Mouse (Mus musculus): ENCODE measurements around the gene Nip7. TPM values are rescaled to one million over a fixed set of nuclear protein-coding genes. Genes with fewer than 3 reads are reported as not detected.

Nip7 gene
- total RNA-seq (2023): 10 to 100 TPM; 22.5 to 23.4 TPM

DNA sequence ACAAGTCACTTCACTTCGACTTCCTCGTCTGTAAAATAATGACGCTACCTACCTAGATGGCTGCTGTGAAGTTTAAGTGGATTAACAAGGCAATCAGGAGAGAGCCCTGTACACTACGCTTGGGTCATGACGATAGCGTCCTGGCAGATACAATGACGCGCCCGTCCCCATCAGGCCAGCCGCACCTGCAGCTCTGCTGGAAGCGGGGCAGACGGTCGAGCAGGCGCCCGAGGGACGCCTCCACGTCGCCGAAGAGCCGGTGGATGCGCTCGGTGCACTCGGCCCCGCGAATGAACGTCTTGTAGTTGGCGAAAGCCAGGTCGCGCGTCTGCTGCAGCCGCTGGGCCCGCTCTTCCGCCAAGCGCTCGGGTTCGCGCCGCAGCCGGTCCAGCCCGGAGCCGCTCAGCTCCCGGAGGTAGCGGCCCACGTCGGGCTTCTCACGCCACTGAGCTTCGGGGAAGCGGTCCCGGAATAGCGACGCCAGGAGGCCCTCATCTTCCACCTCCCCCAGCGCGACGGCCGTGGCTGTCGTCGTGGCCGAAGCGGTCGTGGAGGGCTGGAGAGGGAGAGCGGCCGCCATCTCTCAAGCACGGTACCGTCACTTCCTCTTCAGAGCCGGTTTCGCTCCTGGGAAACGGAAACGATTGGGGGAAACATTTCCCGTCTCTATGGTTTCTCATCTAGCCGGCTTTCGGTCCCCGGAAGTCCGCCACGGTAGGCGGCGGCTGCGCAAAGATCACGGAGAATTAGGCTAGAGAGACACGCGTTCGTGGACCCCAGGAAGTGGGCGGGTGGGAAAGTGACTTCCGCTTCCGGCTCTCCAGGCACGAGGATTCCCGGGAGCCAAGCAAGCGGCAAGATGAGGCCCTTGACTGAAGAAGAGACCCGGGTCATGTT, at the start of gene Nip7, which contains the start of gene Cog8:
Nip7 (plus strand) TSS at position 802 of the 897 bp plus-strand sequence.
Cog8 (minus strand) TSS at position 614 of the 897 bp plus-strand sequence.

DNA sequence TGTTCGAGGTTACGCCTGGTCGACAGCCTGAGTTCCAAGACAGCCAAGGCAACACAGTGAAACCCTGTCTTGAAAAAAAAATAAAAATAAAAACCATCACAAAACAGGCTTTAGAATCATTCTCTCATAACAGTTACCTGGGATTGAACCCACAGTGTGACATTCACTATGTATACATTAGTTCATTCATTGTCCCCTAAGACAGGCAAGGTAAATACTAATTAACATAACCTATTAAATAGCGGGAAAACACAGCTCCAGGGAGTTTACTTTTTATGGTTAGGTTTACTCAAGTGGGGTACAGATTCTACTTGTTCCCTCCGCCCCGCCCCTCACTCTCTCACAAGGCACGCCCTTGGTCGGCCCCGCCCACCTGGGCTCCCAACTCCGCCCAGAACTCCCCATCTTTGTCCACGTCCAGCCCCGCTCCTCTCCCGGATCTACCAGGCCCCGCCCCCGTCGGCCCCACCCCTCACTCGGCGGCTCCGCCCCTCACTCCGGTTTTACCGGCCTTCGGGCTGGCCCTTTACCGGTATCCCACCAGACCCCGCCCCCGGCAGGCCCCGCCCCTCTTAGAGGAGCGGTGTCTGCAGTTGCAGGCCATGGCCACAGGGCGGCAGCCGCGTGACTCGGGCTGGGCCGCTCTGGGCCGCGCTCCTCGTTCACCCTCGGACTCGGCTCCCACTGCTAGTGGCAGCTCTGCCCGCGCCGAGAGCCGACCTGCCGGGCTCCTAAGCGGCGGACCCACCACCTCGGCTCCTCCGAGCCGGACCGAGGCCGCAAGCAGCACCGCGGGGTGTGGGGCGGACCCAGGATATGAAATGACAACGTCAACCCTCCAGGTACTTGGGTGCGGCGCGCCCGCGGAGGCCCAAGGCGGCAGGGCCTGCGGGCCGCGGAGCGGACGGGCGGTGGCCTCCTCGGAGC, 25.8 kb upstream of the Nip7 start, which contains the start of gene Vps4a:
Vps4a (plus strand) TSS at position 573 of the 927 bp plus-strand sequence.

DNA sequence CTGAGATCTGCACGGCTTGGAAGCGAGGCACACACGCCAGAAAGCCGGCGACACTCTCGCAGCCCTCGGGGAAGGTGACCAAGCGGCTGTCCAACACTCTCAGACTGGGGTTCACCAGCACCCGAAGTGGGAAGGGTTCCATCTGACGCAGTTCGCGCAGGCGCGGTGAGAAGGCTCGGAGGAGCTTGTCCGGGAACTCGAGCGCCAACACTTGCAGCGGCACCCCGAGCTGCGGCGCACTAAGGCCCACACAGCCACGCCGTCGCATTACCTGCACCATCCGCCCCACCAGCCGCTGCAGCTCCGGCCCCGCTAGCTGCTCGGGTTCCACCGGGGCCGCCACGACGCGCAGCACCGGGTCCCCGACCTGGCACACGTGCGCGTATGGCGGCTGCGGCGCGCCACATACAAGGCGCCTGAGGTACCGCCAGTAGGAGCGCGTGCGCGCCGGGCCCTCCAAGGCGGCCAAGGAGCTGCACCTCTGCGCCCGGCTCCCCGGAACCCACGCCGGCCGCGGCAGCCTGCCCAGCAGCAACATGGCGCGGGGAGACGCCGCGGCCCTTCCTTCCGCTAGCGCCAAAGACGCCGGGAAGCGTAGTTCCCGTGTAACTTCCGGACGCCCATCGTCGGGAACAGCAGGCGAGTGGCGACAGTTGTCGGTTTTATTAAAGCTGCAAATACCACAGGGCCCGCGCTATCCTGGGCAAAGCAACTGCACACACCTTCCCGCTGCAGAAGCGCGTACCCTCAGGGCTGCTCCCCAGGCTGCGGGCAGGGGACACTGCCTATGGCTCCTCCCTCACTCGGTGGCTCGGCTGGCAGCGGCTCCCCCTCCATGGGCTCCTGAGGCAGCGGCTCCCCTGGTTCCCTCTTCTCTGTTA, 8.4 kb upstream of the Nip7 start, which contains the start of gene Pdf:
Pdf (minus strand) TSS at position 554 of the 881 bp plus-strand sequence.

DNA sequence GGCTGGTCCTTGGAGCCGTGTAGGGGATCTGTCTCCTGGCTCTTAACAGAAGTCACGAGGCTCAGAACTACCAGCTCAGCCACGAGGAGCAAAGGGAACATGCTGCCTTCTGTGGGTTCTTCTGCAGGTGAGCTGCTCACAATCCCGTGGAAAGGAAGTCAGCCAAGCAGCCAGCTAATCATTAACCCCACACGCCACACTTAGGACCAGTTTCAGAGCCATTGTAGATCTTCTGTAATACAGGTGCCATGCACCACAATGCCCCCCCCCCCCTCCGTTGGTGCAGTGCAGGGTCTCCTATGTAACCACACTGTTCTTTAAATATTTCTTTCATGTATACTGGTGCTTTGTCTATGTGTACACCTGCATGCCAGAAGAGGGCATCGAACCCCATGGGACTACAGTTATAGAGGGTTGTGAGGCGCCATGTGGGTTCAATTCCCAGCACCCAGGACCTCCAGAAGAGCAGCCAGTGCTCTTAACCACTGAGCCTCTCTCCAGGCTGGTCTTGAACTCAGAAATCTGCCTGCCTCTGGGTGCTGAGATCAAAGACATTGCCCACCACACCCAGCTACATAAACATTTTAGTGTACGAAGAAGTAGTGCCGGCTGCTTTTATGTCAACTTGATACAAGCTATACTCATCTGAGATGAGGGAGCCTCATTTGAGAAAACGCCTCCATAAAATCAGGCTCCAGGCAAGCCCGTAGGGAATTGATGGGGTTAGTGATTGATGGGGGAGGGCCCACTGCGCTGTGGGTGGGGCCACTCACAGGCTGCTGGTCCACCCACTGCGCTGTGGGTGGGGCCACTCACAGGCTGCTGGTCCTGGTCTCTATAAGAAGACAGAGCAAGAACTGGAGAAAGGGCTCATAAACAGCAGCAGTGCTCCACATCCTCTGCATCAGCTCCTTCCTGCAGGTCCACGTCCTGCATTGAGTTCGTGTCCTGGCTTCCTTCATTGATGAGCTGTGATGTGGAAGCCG, 9.1 kb downstream of the Nip7 start, which contains the start of gene Tmed6:
Tmed6 (minus strand) TSS at position 134 of the 986 bp plus-strand sequence.

DNA sequence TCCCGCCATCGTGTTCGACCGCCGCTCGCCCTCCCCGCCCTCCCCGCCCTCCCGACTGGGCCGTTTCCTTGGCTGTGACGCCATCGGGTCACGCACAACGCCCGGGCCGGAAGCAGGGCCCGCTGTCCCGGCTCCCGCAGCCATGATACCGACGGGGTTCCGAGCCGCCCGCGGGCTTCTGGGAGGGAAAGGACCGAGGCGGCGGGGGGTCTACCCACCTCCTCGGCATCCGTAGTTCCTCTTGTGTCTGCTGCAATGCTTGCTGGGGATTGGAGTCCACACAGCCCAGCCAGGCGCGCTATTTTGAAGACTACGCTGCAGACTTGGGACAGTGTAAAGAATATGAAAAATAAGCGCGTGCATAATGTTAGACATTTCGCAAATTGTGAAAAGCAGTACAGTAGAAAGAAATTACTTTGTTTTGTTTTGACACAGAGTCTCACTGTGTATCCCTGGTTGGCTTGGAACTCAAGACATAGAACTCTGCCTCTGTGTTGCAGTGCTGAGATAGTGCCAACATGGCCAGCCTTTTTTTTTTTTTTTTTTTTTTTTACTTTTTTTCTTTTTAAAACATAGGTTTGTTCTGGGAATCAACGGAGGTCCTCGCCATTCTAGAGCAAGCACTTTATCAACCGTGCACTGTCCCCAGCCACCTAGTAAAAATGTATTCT, 39.8 kb downstream of the Nip7 start, which contains the start of gene Terf2:
Terf2 (minus strand) TSS at position 182 of the 671 bp plus-strand sequence.

Other genes starting within 250 kb of the Nip7 start
- gene Has3, start 186.6 kb upstream of the Nip7 start, total RNA-seq (2023): under 1 TPM in 1 of 2 experiments, not detected in 1; 0.16 TPM
- gene Utp4, start 163.2 kb upstream of the Nip7 start, total RNA-seq (2023): 10 to 100 TPM; 10.3 to 12.6 TPM
- 10 to 100 TPM; 21.5 to 21.8 TPM for gene Sntb2, start 121.1 kb upstream of the Nip7 start, total RNA-seq (2023)
- 10 to 100 TPM; 23.2 to 28.6 TPM for gene Vps4a, start 25.7 kb upstream of the Nip7 start, total RNA-seq (2023)
- gene Pdf, start 8.3 kb upstream of the Nip7 start, total RNA-seq (2023): 1 to 10 TPM; 3.0 to 4.7 TPM
- 10 to 100 TPM; 17.8 to 21.0 TPM for gene Cog8, start 188 bp upstream of the Nip7 start, total RNA-seq (2023)
- not detected for gene Tmed6, start 8.8 kb downstream of the Nip7 start, total RNA-seq (2023)
- 10 to 100 TPM; 14.1 to 18.0 TPM for gene Terf2, start 39.7 kb downstream of the Nip7 start, total RNA-seq (2023)
- gene Cyb5b, start 93.8 kb downstream of the Nip7 start, total RNA-seq (2023): 10 to 100 TPM; 21.5 to 21.8 TPM
- gene Nfat5, start 236.6 kb downstream of the Nip7 start, total RNA-seq (2023): 10 to 100 TPM; 71.6 to 79.1 TPM